Mouse (Mus musculus): ENCODE measurements around the gene Chst4. TPM values are rescaled to one million over a fixed set of nuclear protein-coding genes. Genes with fewer than 3 reads are reported as not detected.
"Not testable (repeated sequence)": the region's sequence is repeated elsewhere in the genome, so short reads cannot be mapped to it uniquely, and the experiment has no call there.

Gene Chst4
- not detected for total RNA-seq (2021)
- long read RNA-seq, experiment 1: 0 reads
- long read RNA-seq, experiment 2: 0 reads

GRCm38 (mm10) chr8:110039659-110040058 is at the start of gene Chst4:
Gene Chst4 (minus strand): TSS chr8:110039740.
- DNase-seq: no peak

GRCm38 (mm10) chr8:110082416-110083105 is 43.0 kb upstream of the Chst4 start:
- no peak for DNase-seq

GRCm38 (mm10) chr8:110079282-110080221 is 40.0 kb upstream of the Chst4 start, which contains the start of gene Zfp612:
Gene Zfp612 (plus strand): TSS chr8:110079746.
- peak; percentile 56 for DNase-seq

- no peak for DNase-seq
Observed at GRCm38 (mm10) chr8:110074496-110074895, 35.0 kb upstream of the Chst4 start.

- DNase-seq: peak; percentile 73
Observed at GRCm38 (mm10) chr8:110071600-110071999, 32.1 kb upstream of the Chst4 start.

GRCm38 (mm10) chr8:110069706-110070105 is 30.2 kb upstream of the Chst4 start:
- DNase-seq: no peak

- DNase-seq: no peak
Observed at GRCm38 (mm10) chr8:110065676-110066075, 26.1 kb upstream of the Chst4 start.

GRCm38 (mm10) chr8:110064606-110065365 is 25.2 kb upstream of the Chst4 start:
- DNase-seq: no peak

- no peak for DNase-seq
Observed at GRCm38 (mm10) chr8:110064161-110064560, 24.6 kb upstream of the Chst4 start.

GRCm38 (mm10) chr8:110058207-110058606 is 18.7 kb upstream of the Chst4 start:
- no peak for DNase-seq

- DNase-seq: no peak
Observed at GRCm38 (mm10) chr8:110051208-110051607, 11.7 kb upstream of the Chst4 start.

- DNase-seq: no peak
Observed at GRCm38 (mm10) chr8:110040509-110040908, 969 bp upstream of the Chst4 start.

- DNase-seq: no peak
Observed at GRCm38 (mm10) chr8:110039216-110039615, 324 bp downstream of the Chst4 start.

- DNase-seq: no peak
Observed at GRCm38 (mm10) chr8:110036156-110036555, 3.4 kb downstream of the Chst4 start.

GRCm38 (mm10) chr8:110034331-110034730 is 5.2 kb downstream of the Chst4 start:
- no peak for DNase-seq

- not testable (repeated sequence) for DNase-seq
Observed at GRCm38 (mm10) chr8:110033771-110034170, 5.8 kb downstream of the Chst4 start.

GRCm38 (mm10) chr8:110022768-110023344 is 16.7 kb downstream of the Chst4 start:
- DNase-seq: no peak

- no peak for DNase-seq
Observed at GRCm38 (mm10) chr8:110022081-110022480, 17.5 kb downstream of the Chst4 start.

GRCm38 (mm10) chr8:110010868-110011267 is 28.7 kb downstream of the Chst4 start:
- DNase-seq: peak; percentile 53

- no peak for DNase-seq
Observed at GRCm38 (mm10) chr8:110008995-110009446, 30.5 kb downstream of the Chst4 start.

GRCm38 (mm10) chr8:110008228-110008994 is 31.1 kb downstream of the Chst4 start:
- no peak for DNase-seq
